Mouse (Mus musculus) mature B cell (primary cell): ENCODE data around the gene Tmtc4.

Experiments used
- in situ Hi-C: fragments of 300-500 bp; cut with MboI; formaldehyde crosslinking; loops from 2 replicates; pipeline ENCODE4 v1.14.3; 2019

The Tmtc4 gene

DNA sequence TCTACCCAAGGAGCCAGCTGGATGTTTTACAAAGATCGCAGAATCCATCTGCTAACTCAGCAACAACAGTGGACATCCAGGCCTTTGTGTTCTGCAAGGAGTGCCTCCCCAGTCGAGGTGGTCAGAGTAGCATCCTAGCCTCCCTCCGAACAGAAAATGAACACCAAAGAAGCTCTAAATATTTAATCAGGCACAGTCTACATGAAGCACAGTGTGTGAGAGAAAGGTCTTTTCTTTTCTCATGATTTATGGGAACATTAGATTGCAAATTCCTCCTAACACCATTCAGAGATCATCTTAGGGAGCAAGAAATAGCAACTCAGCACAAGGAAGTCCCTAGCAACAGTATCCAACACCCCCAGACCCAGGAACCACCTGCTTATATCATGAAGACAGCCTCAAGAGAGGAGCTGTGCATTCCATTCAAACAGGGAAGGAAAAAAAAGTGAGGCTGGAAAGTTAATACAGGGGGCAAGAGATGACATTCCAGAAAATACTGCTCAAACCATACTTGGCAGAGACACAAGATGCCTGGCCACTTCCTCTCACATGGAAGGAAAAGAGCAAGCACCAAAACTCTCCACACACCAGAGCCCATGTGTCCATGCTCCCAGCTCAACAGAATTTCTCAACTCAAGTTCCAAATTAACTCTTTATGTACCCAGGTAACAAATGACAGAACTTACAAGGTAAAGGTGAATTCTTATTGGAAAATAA, 8.8 kb downstream of the Tmtc4 start:
- in situ Hi-C loops, result no loop called here

DNA sequence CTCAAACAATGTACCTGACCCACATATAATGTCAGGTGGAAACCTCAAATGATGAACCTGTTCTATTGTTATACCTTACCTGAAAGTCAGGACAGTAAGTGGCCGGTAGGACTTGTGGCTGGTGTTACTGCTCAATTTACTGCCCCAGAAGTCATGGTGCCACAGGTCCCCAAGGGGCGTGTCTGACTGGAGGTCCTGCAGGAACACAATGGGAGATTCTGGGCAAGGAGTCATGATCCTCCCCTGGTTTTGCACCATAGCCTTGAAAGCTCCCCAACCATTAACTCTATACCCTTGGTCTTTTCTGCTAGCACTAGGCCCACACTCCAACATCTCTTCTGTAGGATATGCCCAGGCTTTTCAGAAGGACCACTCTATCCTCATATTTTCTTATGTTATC, 10.7 kb downstream of the Tmtc4 start:
- in situ Hi-C loops, result no loop called here

GRCm38 (mm10) chr14:122968049-122968448, 15.8 kb downstream of the Tmtc4 start:
- in situ Hi-C loops, result no loop called here

DNA sequence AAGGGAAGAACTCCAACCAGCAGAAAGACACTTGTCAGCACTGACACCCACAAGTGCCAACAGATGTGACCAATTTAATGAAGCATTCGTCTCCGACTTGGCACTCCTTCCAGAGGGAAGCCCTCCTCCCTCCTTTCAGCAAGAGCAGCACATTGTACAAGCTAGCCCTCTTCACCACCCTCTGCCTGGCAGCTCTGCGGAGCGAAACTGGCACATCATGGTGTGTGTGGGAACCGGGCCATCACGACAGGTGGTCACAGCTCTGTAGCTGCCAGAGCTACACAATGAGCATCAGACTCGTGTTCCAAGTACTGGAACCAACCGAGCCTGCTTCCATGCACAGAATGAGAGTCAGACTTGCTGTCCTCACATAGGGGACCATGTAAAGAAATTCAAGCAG, 25.9 kb downstream of the Tmtc4 start:
- in situ Hi-C loops, result no loop called here

DNA sequence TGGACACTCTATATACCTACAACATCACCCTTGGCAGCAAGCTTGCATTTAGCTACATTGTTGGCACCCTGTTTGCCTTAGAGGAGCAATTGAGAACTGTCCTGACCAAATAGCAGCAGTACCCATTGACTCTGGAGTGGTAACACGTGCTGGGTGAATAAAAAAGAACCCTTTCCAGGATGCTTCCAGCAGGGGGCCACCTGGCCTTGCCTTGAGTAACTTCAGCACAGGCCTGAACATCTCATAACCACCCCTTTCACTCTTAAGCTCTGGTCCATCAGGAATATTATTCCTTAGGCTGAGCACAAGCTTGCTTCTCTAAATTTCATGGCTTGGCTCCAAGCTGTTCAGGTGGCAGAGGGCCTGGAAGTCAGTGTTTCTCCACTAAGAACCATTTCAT, 30.5 kb downstream of the Tmtc4 start:
- in situ Hi-C loops, result no loop called here

DNA sequence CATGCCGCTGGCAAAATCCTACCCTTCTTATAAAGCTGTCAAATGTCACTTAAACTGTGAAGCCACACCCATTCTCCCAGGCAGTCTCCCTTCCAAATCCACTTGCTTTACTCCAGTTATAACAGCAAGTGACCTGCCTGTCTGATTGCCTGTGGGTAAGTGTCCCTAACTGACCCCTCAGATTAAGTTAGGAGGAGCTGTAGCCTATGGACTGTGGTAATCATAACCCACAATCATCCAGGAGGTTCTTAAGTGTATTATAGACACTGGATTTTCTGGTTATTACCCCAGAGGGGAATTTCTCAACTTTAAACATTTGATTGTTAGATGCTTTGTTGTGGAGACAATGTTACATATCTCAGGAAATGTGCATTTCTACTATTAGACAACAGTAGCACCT, 31.3 kb downstream of the Tmtc4 start:
- in situ Hi-C loops, result no loop called here

- in situ Hi-C loops, result no loop called here
These were observed 32.0 kb downstream of the Tmtc4 start for GRCm38 (mm10) chr14:122951676-122952445.

- in situ Hi-C loops, result no loop called here
These were observed 32.9 kb downstream of the Tmtc4 start for GRCm38 (mm10) chr14:122950915-122951314.

- in situ Hi-C loops, result no loop called here
These were observed 40.4 kb downstream of the Tmtc4 start for GRCm38 (mm10) chr14:122943475-122943853.

GRCm38 (mm10) chr14:122942757-122943474, 40.9 kb downstream of the Tmtc4 start:
- in situ Hi-C loops, result no loop called here

DNA sequence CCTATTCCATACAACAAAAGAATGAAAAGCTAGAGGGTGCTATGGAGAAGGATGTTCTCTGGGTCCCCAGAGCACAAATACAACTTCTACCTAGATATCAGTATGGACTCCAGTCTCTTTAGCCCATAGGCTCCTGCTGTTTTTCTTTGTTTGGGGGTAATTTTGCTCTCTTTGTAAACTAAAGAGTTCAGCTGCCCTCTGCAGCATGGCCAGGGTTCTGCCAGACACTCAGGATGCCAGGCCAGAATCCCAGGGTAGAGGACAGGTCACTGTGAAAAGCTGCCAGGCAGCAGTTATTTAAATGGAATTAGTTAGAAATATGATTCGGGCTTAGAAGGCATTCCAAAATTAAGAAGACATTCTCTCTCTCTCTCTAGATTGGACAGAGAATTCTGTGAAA, 47.4 kb downstream of the Tmtc4 start:
- in situ Hi-C loops, result no loop called here

GRCm38 (mm10) chr14:122920011-122920410, 63.8 kb downstream of the Tmtc4 start:
- in situ Hi-C loops, result no loop called here

DNA sequence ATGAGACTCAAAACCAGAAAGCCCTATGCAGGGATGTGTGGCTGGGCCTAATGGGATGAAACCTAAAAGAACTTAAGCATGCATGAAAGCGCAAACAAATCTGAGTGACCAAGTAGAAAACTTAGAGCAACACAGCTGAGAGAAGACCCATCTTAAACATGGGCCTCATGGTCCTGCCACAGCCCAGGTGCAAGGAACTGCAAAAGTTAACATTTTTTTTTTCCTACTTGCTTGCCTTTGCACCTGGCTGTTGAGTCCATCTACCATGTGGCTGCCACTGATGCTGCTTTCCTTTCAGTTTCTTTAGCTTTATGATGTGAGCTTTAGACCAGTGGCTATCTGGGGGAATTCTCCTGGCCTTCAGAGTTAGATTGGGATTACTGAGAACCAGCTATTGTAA, 66.2 kb downstream of the Tmtc4 start:
- in situ Hi-C loops, result no loop called here

- in situ Hi-C loops, result no loop called here
These were observed 70.2 kb downstream of the Tmtc4 start, which contains the start of gene Ggact for GRCm38 (mm10) chr14:122913657-122914056. Gene Ggact, minus strand, starts transcription at chr14:122913757.

DNA sequence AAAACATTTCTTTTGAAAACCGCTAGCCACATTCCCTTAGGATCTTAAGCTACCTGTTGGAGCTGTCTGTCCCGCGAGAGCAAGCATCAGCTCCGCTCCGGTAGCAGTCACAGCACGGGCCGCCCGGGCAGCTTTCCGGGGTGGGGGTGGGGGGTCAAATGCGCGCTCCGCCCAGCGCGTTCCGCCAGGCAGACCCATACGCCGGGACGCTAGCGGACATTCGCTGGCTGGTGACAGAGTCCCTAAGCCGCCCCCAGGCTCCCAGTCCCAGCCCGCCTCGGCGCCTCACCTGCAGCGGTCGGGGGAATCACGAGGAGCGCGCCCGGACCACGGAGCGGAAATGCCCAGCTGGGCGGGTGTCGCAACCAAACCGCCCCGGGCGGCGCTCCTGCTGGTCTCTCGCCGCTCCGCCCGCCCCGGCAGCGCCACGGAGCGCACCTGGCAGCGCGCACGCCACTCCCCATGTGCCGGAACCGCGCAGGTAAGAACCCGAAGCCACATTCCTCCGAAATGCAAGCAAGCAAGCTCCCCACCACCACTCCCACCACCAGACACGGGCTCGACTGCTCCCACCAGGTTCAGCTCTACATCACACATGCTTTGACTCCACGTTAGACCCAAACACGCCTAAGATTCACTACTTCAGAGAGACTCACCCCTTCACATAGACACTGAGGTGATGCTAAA, 70.9 kb downstream of the Tmtc4 start:
- in situ Hi-C loops, result no loop called here

GRCm38 (mm10) chr14:122912137-122912536, 71.7 kb downstream of the Tmtc4 start:
- in situ Hi-C loops, result no loop called here

- in situ Hi-C loops, result no loop called here
These were observed 72.6 kb downstream of the Tmtc4 start for GRCm38 (mm10) chr14:122911265-122911664.

DNA sequence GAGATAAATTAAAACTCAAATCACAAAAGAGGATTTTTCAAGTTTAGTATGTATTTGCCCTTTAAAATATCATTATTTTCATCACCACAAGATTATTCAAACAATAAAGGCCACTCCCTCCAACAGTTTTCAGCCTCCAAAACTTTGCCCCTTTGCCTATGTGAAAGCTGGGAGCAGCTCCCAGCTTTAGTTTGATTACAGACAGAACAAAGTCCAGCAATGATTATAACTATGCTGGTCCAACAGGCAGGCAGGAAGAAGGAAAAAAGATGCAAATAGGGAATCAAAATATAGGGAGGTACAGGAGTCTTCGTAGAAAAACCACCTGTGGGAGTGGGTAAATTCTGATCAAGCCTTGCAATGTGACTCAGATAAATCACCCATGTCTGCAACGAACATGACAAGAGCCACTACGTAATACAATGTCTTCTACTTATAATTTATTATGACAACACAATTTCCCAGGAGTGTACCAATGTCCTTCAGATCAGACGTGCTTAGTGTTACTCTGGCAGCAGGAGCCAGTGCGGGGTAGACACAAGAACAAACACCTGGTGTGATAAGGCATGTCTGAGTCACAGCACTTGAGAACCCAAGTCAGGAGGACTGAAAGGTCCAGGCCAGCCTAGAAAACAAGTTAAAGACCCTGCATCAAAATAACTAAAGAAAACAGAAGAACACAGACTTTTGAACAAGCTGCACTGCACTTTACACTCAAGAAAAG, 74.3 kb downstream of the Tmtc4 start:
- in situ Hi-C loops, result no loop called here

DNA sequence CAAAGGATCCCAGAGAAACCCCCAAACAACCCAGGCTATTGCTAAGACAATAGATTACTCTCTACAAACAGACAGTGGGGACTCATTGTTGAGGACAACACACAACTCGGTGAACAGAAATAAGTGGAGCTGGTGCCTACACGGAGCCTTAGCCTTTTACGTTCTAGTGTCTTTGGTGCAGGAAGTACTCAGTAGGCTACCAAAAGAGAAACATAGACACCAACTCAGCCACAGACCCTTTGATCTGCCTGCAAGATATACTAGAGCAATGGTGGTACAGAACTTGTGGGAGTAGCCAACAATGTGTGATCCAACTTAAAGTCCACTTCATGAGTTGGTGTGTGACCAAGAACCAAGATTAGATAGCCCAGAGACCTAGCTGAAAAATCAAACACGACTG, 75.8 kb downstream of the Tmtc4 start:
- in situ Hi-C loops, result no loop called here

- in situ Hi-C loops, result no loop called here
These were observed 78.8 kb downstream of the Tmtc4 start for GRCm38 (mm10) chr14:122905007-122905406.

DNA sequence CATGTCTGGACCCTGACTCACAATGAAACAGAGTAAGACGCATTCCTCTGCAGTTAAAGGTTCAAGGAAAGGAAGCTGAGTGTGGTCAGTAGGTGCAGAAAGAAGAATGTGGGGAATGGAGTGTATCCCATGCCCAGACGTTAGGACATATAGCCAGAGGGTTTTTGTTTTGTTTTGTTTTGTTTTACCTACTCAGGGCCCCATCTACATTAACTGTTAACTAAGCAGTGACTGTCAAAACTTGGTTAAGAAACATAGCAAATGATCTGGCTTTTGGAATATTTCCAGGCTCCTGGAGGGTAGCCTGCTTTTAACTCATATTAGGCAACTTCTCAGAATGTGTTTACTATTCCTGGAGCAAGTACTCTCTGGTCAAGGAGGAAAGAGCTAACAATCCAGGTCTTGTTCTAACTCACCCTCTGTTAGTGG, 79.9 kb downstream of the Tmtc4 start:
- in situ Hi-C loops, result no loop called here
